Mouse (Mus musculus): ENCODE measurements at regions not wholly inside any gene's neighbourhood (a gene's known extent, or its start where the extent isn't known, plus 50 kb on each side); places are given as distances from the start of the nearest gene placed in this dataset.

- peak; percentile 46 for DNase-seq
Observed at GRCm38 (mm10) chr16:51315608-51316007, 715.4 kb upstream of the Cblb start.

- no peak for DNase-seq
Observed at GRCm38 (mm10) chr16:51332262-51332661, 698.8 kb upstream of the Cblb start.

GRCm38 (mm10) chr16:51334972-51335371 lies 696.1 kb upstream of the Cblb start:
- no peak for DNase-seq

- DNase-seq, result no peak
Observed at GRCm38 (mm10) chr16:51347120-51347519, 683.9 kb upstream of the Cblb start.

GRCm38 (mm10) chr16:51352151-51352550 lies 678.9 kb upstream of the Cblb start:
- peak; percentile 9 for DNase-seq

- no peak for DNase-seq
Observed at GRCm38 (mm10) chr16:51353791-51354190, 677.2 kb upstream of the Cblb start.

GRCm38 (mm10) chr16:51370070-51370469 lies 661.0 kb upstream of the Cblb start:
- DNase-seq, result no peak

- DNase-seq, result no peak
Observed at GRCm38 (mm10) chr16:51386456-51386855, 644.6 kb upstream of the Cblb start.

- no peak for DNase-seq
Observed at GRCm38 (mm10) chr16:51387498-51387897, 643.5 kb upstream of the Cblb start.

GRCm38 (mm10) chr16:51393871-51394270 lies 637.2 kb upstream of the Cblb start:
- DNase-seq, result no peak

Data from lung, postnatal 10 days (tissue).